Mouse (Mus musculus) liver, postnatal 0 days (tissue): ENCODE measurements around the gene Cers3. TPM values are rescaled to one million over a fixed set of nuclear protein-coding genes. Genes with fewer than 3 reads are reported as not detected.

Experiments
- ATAC-seq: fragments of 200-750 bp; cut with Nextera tagmentation; 2 replicates; pipeline ENCODE4 v1.8.0; 2017; ENCODE audit warnings: mild to moderate bottlenecking, moderate library complexity
- DNase-seq: peaks from one replicate; pipeline ENCODE4 v3.0.0-alpha.2; 2016
- H3K27ac ChIP-seq: fragments of 300-500 bp; sonication (generic); 2 replicates; pipeline ENCODE4 v1.5.1; 2014; ENCODE audit warnings: antibody characterized with exemption, moderate library complexity, mild to moderate bottlenecking, low read depth
- H3K27me3 ChIP-seq: fragments of 300-500 bp; sonication (generic); 2 replicates; pipeline ENCODE4 v1.6.1; 2014; ENCODE audit warnings: low read length, control low read depth, mixed read lengths; ENCODE audit not compliant: insufficient read depth
- H3K36me3 ChIP-seq: fragments of 300-500 bp; sonication (generic); replicated peaks from 2 replicates; pipeline ENCODE4 v1.6.1; 2014; ENCODE audit warnings: mild to moderate bottlenecking, control low read depth, low read length, moderate library complexity, mixed read lengths; ENCODE audit not compliant: insufficient read depth
- H3K4me1 ChIP-seq: fragments of 300-500 bp; sonication (generic); 2 replicates; pipeline ENCODE4 v1.6.1; 2014; ENCODE audit warnings: antibody characterized with exemption, mild to moderate bottlenecking, control low read depth; ENCODE audit not compliant: insufficient read depth
- H3K4me2 ChIP-seq: fragments of 300-500 bp; sonication (generic); 2 replicates; pipeline ENCODE4 v1.6.1; 2014; ENCODE audit warnings: low read depth, mild to moderate bottlenecking, low read length, moderate library complexity, mixed read lengths
- H3K4me3 ChIP-seq: fragments of 300-500 bp; sonication (generic); 2 replicates; pipeline ENCODE4 v1.5.1; 2014; ENCODE audit warnings: low read depth, low read length
- H3K9ac ChIP-seq: fragments of 300-500 bp; sonication (generic); replicated peaks from 2 replicates; pipeline ENCODE4 v1.6.1; 2014; ENCODE audit warnings: mild to moderate bottlenecking, moderate library complexity
- H3K9me3 ChIP-seq: fragments of 300-500 bp; sonication (generic); 2 replicates; pipeline ENCODE4 v1.6.1; 2016; ENCODE audit warnings: mild to moderate bottlenecking, control low read depth, low read length, mixed read lengths
- CTCF ChIP-seq: sonication (generic); IDR thresholded peaks from 2 replicates; pipeline ENCODE4 v1.5.1; 2016; ENCODE audit warnings: antibody characterized with exemption, low read depth
- EP300 ChIP-seq: IDR thresholded peaks from 2 replicates; pipeline ENCODE4 v1.6.1; 2016; ENCODE audit warnings: antibody characterized with exemption, low read depth, mild to moderate bottlenecking
- WGBS: fragments of 180-500 bp; shearing (Covaris S2); extraction: QIAGEN DNeasy Blood & Tissue Kit; methylation state at CpG from one replicate; pipeline ENCODE4 v1.1.7; 2014; ENCODE audit not compliant: insufficient replicate concordance; 5-methylcytosine and 5-hydroxymethylcytosine counted together
- polyA plus RNA-seq: library from polyadenylated mRNA; unstranded; fragments of >200 nt; fragmentation: Nextera tagmentation; extraction: Ambion mirVana; gene quantifications from 2 replicates; pipeline ENCODE4 v1.2.1, GENCODE M21; 2015

The Cers3 gene
- polyA plus RNA-seq, 1 experiment from 2014 or later: not detected

DNA sequence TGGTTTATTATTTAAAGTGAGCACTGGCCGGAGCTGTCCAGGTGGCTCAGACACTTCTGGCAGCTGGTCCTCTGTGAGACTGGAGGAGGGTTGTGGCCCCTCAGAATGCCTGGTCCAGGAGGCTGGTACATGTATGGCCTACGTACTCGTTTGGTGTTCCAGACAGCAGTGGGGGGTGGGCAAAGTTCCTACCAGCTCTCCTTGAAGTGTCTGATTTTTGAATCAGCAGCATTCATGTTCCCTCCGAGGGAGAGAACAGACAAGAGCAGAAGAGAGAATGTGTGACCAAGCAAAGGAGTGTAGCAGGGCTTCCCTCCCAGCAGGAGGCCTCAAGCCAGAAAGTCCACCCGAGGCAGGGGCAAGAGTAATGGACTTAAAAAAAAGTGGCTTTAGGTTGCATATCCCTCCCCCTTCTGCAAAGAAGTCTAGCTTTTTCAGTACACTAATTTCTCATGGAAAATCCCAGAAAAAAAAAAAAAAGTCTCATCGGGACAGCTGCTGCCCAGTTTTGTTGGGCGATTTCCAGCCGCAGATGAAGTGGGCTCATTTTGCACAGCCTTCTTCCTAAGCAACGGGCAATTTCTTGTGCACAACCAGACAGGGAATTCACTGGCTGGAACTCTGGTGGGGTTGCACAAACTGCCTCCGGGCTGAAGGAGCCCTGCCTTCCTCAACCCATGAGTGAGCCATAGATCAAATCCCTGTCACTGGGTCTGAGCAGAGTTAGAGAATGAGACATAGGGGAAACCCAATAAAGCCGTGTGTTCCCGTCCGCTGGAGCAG, 124.6 kb downstream of the Cers3 start:
- no peak for DNase-seq
- 77% methylated on average over 13 of the region's 13 CpGs for WGBS
- H3K4me1 ChIP-seq: no peaks in the 10 kb centered on the region
- no peak overlapping the region for H3K4me2 ChIP-seq
- no peak overlapping the region for H3K9ac ChIP-seq
- ATAC-seq: no peak
- H3K9me3 ChIP-seq: no peaks in the 10 kb centered on the region
- TF ChIP-seq CTCF (no peak), EP300 (no peak)
- H3K27ac ChIP-seq: no peak overlapping the region
- no peak overlapping the region for H3K4me3 ChIP-seq
- H3K27me3 ChIP-seq: no peaks in the 10 kb centered on the region
- no peaks in the 10 kb centered on the region for H3K36me3 ChIP-seq

DNA sequence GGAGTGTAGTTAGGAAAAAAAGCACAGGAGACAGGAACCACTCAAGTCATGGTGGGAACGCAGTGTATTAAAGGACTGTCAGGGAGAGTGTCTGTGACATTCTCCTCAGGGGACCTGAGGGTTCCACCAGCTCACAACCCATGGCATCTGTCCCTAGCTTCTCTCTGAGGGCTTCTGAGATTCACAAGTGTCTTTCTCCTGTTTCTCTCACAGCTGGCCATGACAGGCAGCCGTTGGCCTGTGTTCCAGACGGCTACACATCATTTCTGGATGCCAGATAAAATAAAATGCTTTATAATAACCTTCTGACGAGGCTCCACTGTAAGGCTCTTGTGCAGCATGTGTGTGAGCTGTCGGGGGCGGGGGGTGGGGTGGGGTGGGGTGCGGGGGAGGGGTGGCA, 128.2 kb downstream of the Cers3 start:
- H3K4me2 ChIP-seq: no peak overlapping the region
- no peak overlapping the region for H3K4me3 ChIP-seq
- DNase-seq: no peak
- H3K27ac ChIP-seq: no peak overlapping the region
- 73% methylated on average over 7 of the region's 7 CpGs for WGBS
- no peaks in the 10 kb centered on the region for H3K4me1 ChIP-seq
- H3K36me3 ChIP-seq: no peaks in the 10 kb centered on the region
- no peaks in the 10 kb centered on the region for H3K9me3 ChIP-seq
- ATAC-seq: no peak
- no peak overlapping the region for H3K9ac ChIP-seq
- H3K27me3 ChIP-seq: no peaks in the 10 kb centered on the region
- TF ChIP-seq EP300 (no peak), CTCF (no peak)

DNA sequence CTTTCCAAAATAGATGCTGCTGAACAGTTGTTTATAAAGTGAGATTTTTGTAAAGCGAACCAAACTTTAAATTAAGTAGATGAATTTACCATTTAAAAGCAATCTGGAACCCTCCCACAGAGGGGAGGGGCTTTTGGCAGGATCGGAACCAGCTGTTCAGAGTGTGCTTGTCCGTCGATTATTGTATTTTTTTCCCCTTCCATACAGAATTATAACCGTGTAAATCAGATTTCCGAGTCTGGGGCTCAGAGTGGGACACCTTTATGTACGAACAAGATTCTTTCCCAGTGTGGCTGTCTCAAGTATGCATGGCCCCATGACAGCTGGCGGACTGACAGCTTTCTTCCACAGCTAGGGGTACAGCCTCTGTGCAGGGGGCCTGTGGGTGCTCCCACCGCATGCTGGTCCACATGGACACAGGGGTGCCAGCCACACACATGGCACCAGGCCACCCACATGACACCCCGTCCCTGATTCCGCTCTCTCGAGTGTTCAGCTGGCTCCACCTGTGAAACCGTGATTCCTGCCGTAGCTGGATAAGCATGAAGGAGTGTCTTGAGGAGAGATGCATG, 128.7 kb downstream of the Cers3 start:
- WGBS: 82% methylated on average over 14 of the region's 14 CpGs
- no peak overlapping the region for H3K27ac ChIP-seq

DNA sequence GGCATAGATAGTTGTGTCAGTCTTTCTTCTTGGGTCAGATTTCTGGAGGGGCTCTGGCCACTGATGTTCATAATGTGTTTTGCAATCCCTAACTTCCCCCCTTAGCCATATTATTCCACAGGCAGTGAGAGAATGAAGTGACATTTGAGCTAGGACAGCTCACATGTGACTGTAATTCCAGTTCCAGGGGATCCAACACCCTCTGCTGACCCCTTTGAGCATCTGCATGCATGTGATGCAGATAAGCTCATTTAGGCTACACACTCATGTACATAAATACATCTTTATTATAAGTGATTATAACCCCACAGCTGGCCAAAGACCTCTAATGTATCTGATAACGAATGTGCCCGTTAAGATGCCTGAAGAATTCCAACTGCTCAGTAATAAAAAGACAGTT, 129.9 kb downstream of the Cers3 start:
- Histone ChIP-seq H3K36me3 (no peaks in the 10 kb centered on the region), H3K27ac (no peak overlapping the region), H3K4me1 (no peaks in the 10 kb centered on the region), H3K27me3 (no peaks in the 10 kb centered on the region), H3K4me3 (no peak overlapping the region), H3K9ac (no peak overlapping the region), H3K4me2 (no peak overlapping the region), H3K9me3 (no peaks in the 10 kb centered on the region)
- TF ChIP-seq CTCF: no peak
- no peak for TF ChIP-seq EP300
- 79% methylated on average over 2 of the region's 2 CpGs for WGBS
- ATAC-seq (no peak), DNase-seq (no peak)

More for the DNA sequence above, 128.7 kb downstream of the Cers3 start:
- Histone ChIP-seq H3K27me3 (no peaks in the 10 kb centered on the region), H3K4me1 (no peaks in the 10 kb centered on the region), H3K4me2 (no peak overlapping the region), H3K9ac (no peak overlapping the region), H3K9me3 (no peaks in the 10 kb centered on the region), H3K36me3 (no peaks in the 10 kb centered on the region), H3K4me3 (no peak overlapping the region)
- DNase-seq (no peak), ATAC-seq (no peak)
- no peak for TF ChIP-seq CTCF
- no peak for TF ChIP-seq EP300

Other genes with a start within 250 kb of the Cers3 start
- gene Asb7, start 53.9 kb upstream of the Cers3 start, polyA plus RNA-seq: 3.5 and 3.8 TPM in 2 replicates
- 2.5 and 2.6 TPM in 2 replicates for gene Lins1, start 53.6 kb upstream of the Cers3 start, polyA plus RNA-seq
- gene Adamts17, start 96.2 kb downstream of the Cers3 start, polyA plus RNA-seq: 0.02 and 0.05 TPM in 2 replicates